Mouse (Mus musculus): Measurements from ENCODE around the gene Lsamp.

DNA sequence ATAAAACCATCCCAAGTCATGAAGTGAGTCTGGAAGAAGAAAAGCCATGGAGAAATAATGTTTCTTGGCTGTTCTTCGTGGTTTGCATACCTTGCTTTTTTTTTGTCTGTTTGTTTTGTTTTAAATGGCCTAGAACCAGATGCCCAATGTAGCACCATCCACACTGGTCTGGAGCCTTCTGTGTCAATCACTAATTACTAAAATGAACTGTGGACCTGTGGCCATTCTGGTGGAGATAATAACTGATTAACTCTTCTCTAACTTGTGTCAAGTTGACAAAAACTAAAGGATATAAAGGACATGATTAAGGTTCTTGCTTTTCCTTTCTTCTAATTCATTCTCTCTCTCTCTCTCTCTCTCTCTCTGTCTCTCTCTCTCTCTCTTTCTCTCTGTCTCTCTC lies 1359.3 kb downstream of the Lsamp start:
- TF ChIP-seq EP300 (IDR thresholded peaks at IDR 0.05; ENCODE audit: insufficient read depth, low read depth, low read length) = no peak
- TF ChIP-seq CTCF (IDR thresholded peaks at IDR 0.05) = no peak
- no peak for TF ChIP-seq POLR2A (IDR thresholded peaks at IDR 0.05; ENCODE audit: insufficient read depth, low read depth, low read length)
